Mouse (Mus musculus) hindbrain, postnatal 0 days (tissue): ENCODE results near the gene Ak6. TPM values are rescaled to one million over a fixed set of nuclear protein-coding genes. Genes with fewer than 3 reads are reported as not detected.

ENCODE experiments used
- ATAC-seq: fragments of 200-750 bp; cut with Nextera tagmentation; 2 replicates; pipeline ENCODE4 v1.8.0; 2017; ENCODE audit warnings: mild to moderate bottlenecking, moderate TSS enrichment, moderate library complexity
- DNase-seq: peaks from one replicate; pipeline ENCODE4 v3.0.0-alpha.2; 2015; ENCODE audit warnings: low spot score
- H3K27ac ChIP-seq: fragments of 300-500 bp; sonication (generic); 2 replicates; pipeline ENCODE4 v1.5.1; 2014; ENCODE audit warnings: mild to moderate bottlenecking
- H3K27me3 ChIP-seq: fragments of 300-500 bp; sonication (generic); 2 replicates; pipeline ENCODE4 v1.6.1; 2014; ENCODE audit warnings: low read length, mixed read lengths; ENCODE audit not compliant: insufficient read depth
- H3K36me3 ChIP-seq: fragments of 300-500 bp; sonication (generic); 2 replicates; pipeline ENCODE4 v1.6.1; 2014; ENCODE audit warnings: low read length, mixed read lengths; ENCODE audit not compliant: insufficient read depth
- H3K4me1 ChIP-seq: fragments of 300-500 bp; sonication (generic); 2 replicates; pipeline ENCODE4 v1.6.1; 2014; ENCODE audit warnings: antibody characterized with exemption, low read length, mixed read lengths; ENCODE audit not compliant: insufficient read depth
- H3K4me2 ChIP-seq: fragments of 300-500 bp; sonication (generic); 2 replicates; pipeline ENCODE4 v1.6.1; 2014; ENCODE audit warnings: low read depth, mild to moderate bottlenecking, low read length, moderate library complexity, mixed read lengths
- H3K4me3 ChIP-seq: fragments of 300-500 bp; sonication (generic); 2 replicates; pipeline ENCODE4 v1.5.1; 2014; ENCODE audit warnings: low read length
- H3K9ac ChIP-seq: fragments of 300-500 bp; sonication (generic); replicated peaks from 2 replicates; pipeline ENCODE4 v1.6.1; 2014; ENCODE audit warnings: mild to moderate bottlenecking, low read length, moderate library complexity, mixed read lengths
- H3K9me3 ChIP-seq: fragments of 300-500 bp; sonication (generic); 2 replicates; pipeline ENCODE4 v1.6.1; 2016; ENCODE audit warnings: low read length, mixed read lengths
- CTCF ChIP-seq: IDR thresholded peaks from 2 replicates; pipeline ENCODE4 v1.5.1; 2016; ENCODE audit warnings: antibody characterized with exemption, control low read depth, low read depth
- WGBS: fragments of 180-500 bp; shearing (Covaris S2); extraction: QIAGEN DNeasy Blood & Tissue Kit; methylation state at CpG from one replicate; pipeline ENCODE4 v1.1.7; 2014; 5-methylcytosine and 5-hydroxymethylcytosine counted together
- polyA plus RNA-seq: library from polyadenylated mRNA; unstranded; fragments of >200 nt; fragmentation: Nextera tagmentation; extraction: Ambion mirVana; gene quantifications from 2 replicates; pipeline ENCODE4 v1.2.1, GENCODE M21; 2015
- total RNA-seq: library from RNA; depleted of rRNA; stranded (reverse); fragments of >200 nt; gene quantifications from 2 replicates; pipeline ENCODE4 v1.2.3, GENCODE M21; 2014

Ak6 gene
- total and polyA plus RNA-seq, 2 experiments from 2014 or later: 123 to 328 TPM

- ATAC-seq: no peak
- no peaks in the 10 kb centered on the region for H3K9me3 ChIP-seq
- no peak for DNase-seq
- H3K27me3 ChIP-seq: no peaks in the 10 kb centered on the region
- no peak overlapping the region for H3K4me2 ChIP-seq
- H3K9ac ChIP-seq: no peak overlapping the region
- H3K4me1 ChIP-seq: no peaks in the 10 kb centered on the region
- no peak overlapping the region for H3K4me3 ChIP-seq
- TF ChIP-seq CTCF: peak; percentile 32; the same call in 1 of the 2 replicates
- H3K27ac ChIP-seq: no peak overlapping the region
- WGBS: 92% methylated on average over 8 of the region's 8 CpGs
- H3K36me3 ChIP-seq: 0 out of 2 replicates have a peak, but pooled peaks cover 5% of the 10 kb centered on the region
Observed at GRCm38 (mm10) chr13:100607756-100608155, 43.0 kb upstream of the Ak6 start.

GRCm38 (mm10) chr13:100611266-100611665, 39.5 kb upstream of the Ak6 start:
- Histone ChIP-seq H3K4me1 (no peaks in the 10 kb centered on the region), H3K9me3 (no peaks in the 10 kb centered on the region), H3K9ac (no peak overlapping the region), H3K27ac (no peak overlapping the region), H3K4me2 (no peak overlapping the region), H3K27me3 (no peaks in the 10 kb centered on the region), H3K4me3 (no peak overlapping the region), H3K36me3 (0 out of 2 replicates have a peak, but pooled peaks cover 5% of the 10 kb centered on the region)
- TF ChIP-seq CTCF: no peak
- ATAC-seq: no peak
- 95% methylated on average over 13 of the region's 13 CpGs for WGBS
- no peak for DNase-seq

GRCm38 (mm10) chr13:100612251-100612650, 38.5 kb upstream of the Ak6 start:
- Histone ChIP-seq H3K4me2 (no peak overlapping the region), H3K4me1 (no peaks in the 10 kb centered on the region), H3K27ac (no peak overlapping the region), H3K9me3 (no peaks in the 10 kb centered on the region), H3K4me3 (no peak overlapping the region), H3K36me3 (0 out of 2 replicates have a peak, but pooled peaks cover 5% of the 10 kb centered on the region), H3K9ac (no peak overlapping the region), H3K27me3 (no peaks in the 10 kb centered on the region)
- no peak for DNase-seq
- no peak for ATAC-seq
- WGBS: 85% methylated on average over 10 of the region's 10 CpGs
- TF ChIP-seq CTCF: no peak

GRCm38 (mm10) chr13:100612903-100613302, 37.9 kb upstream of the Ak6 start:
- no peaks in the 10 kb centered on the region for H3K27me3 ChIP-seq
- no peak overlapping the region for H3K4me2 ChIP-seq
- H3K4me3 ChIP-seq: no peak overlapping the region
- 58% methylated on average over 2 of the region's 2 CpGs for WGBS
- H3K9me3 ChIP-seq: no peaks in the 10 kb centered on the region
- ATAC-seq (no peak), DNase-seq (peak; percentile 1)
- H3K27ac ChIP-seq: no peak overlapping the region
- H3K4me1 ChIP-seq: no peaks in the 10 kb centered on the region
- H3K36me3 ChIP-seq: peaks cover 12% of the 10 kb centered on the region; the same call in 1 of the 2 replicates
- peak; percentile 7; the same call in 1 of the 2 replicates for TF ChIP-seq CTCF
- no peak overlapping the region for H3K9ac ChIP-seq

GRCm38 (mm10) chr13:100616181-100617087, 34.3 kb upstream of the Ak6 start, which contains the start of gene Marveld2:
TSS of gene Marveld2 (minus strand) at chr13:100616971.
- Histone ChIP-seq H3K4me1 (no peaks in the 10 kb centered on the region), H3K36me3 (peaks cover 30% of the 10 kb centered on the region; the same call in 1 of the 2 replicates), H3K4me2 (peak within 1 kb of the TSS; percentile 74), H3K9me3 (no peaks in the 10 kb centered on the region), H3K9ac (peak within 1 kb of the TSS; percentile 54), H3K27ac (peak within 1 kb of the TSS; percentile 11; the same call in 1 of the 2 replicates), H3K27me3 (no peaks in the 10 kb centered on the region), H3K4me3 (peak within 1 kb of the TSS; percentile 53)
- WGBS: 7% methylated on average over 68 of the region's 77 CpGs
- no peak for TF ChIP-seq CTCF
- ATAC-seq (peak; percentile 69), DNase-seq (peak; percentile 34)

- Histone ChIP-seq H3K9me3 (no peaks in the 10 kb centered on the region), H3K4me3 (no peak overlapping the region), H3K4me1 (no peaks in the 10 kb centered on the region), H3K4me2 (no peak overlapping the region), H3K27ac (no peak overlapping the region), H3K9ac (no peak overlapping the region), H3K27me3 (no peaks in the 10 kb centered on the region), H3K36me3 (peaks cover 30% of the 10 kb centered on the region; the same call in 1 of the 2 replicates)
- no peak for DNase-seq
- no peak for TF ChIP-seq CTCF
- ATAC-seq: no peak
- WGBS: 79% methylated on average over 13 of the region's 13 CpGs
Observed at GRCm38 (mm10) chr13:100617583-100617982, 33.2 kb upstream of the Ak6 start.
